Mouse (Mus musculus) natural killer cell, adult 2 months (primary cell): Measurements from ENCODE around the gene Tomm70a.

Source experiments
- DNase-seq, 2 experiments: peaks; one replicate each; pipeline ENCODE4 v3.0.0; 2022; ENCODE audit warnings: low spot score in 2 of 2

The Tomm70a gene

DNA sequence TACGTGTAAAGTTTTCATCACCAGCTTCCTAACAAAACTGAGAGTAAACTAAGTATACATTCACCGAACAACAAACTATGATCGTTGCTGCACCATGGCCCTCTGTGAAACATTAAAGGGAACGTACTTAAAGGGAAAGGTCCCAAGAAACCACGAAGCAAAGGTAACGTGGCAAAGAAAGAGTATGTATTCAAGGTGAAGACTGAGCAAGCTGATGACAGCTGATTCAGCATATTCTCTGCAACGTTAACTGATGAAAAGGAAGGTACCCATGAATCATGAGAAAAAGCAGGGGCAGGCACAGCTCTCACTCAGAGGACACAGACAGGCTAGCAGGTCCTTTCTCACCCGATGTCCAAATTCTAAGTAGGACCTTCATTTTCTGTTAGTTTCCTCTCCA lies 68.9 kb downstream of the Tomm70a start:
- DNase-seq: no peak

DNA sequence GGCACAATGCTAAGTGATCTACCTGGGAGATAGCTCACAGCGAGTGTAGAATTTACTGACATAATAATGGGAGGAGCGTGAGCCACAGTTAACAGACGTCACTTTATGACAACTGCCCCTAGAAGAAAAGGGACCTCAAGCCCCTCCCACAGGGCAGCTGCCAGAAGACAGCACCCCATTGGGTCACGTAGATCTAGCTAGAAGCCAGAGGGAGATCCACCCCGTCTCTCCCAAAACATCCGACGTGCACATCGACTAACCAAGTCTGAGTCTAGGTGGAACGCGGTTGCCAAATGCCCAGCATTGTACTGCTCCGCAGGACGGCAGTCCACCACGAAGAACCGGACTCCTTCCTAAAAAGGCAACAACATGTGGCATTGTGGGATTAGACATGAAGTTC lies 69.7 kb downstream of the Tomm70a start:
- no peak for DNase-seq

GRCm38 (mm10) chr16:57196590-57196989 lies 75.1 kb downstream of the Tomm70a start:
- DNase-seq: no peak

GRCm38 (mm10) chr16:57197281-57197680 lies 75.8 kb downstream of the Tomm70a start:
- DNase-seq: no peak
